Mouse (Mus musculus) hindbrain, embryonic 16.5 days (tissue): ENCODE data around the gene A030014E15Rik. TPM values are rescaled to one million over a fixed set of nuclear protein-coding genes. Genes with fewer than 3 reads are reported as not detected.
"Not testable (repeated sequence)": the region's sequence is repeated elsewhere in the genome, so short reads cannot be mapped to it uniquely, and the experiment has no call there.

ENCODE experiments used
- ATAC-seq: fragments of 200-750 bp; cut with Nextera tagmentation; 2 replicates; pipeline ENCODE4 v1.8.0; 2017; ENCODE audit warnings: moderate TSS enrichment, moderate library complexity
- H3K27ac ChIP-seq: fragments of 300-500 bp; sonication (generic); 2 replicates; pipeline ENCODE4 v1.5.1; 2014; ENCODE audit warnings: low read depth, mild to moderate bottlenecking, control low read depth, low read length, moderate library complexity
- H3K27me3 ChIP-seq: fragments of 300-500 bp; sonication (generic); replicated peaks from 2 replicates; pipeline ENCODE4 v1.6.1; 2014; ENCODE audit warnings: low read length; ENCODE audit not compliant: control insufficient read depth, insufficient read depth
- H3K36me3 ChIP-seq: fragments of 300-500 bp; sonication (generic); 2 replicates; pipeline ENCODE4 v1.6.1; 2014; ENCODE audit warnings: mild to moderate bottlenecking, low read length, moderate library complexity, mixed read lengths; ENCODE audit not compliant: control insufficient read depth, insufficient read depth
- H3K4me1 ChIP-seq: fragments of 300-500 bp; sonication (generic); 2 replicates; pipeline ENCODE4 v1.6.1; 2014; ENCODE audit warnings: low read depth, low read length; ENCODE audit not compliant: control insufficient read depth, insufficient read depth
- H3K4me2 ChIP-seq: fragments of 300-500 bp; sonication (generic); 2 replicates; pipeline ENCODE4 v1.6.1; 2014; ENCODE audit warnings: mild to moderate bottlenecking, low read length, control low read depth, moderate library complexity
- H3K4me3 ChIP-seq: fragments of 300-500 bp; sonication (generic); 2 replicates; pipeline ENCODE4 v1.5.1; 2014; ENCODE audit warnings: mild to moderate bottlenecking, low read length, control low read depth, moderate library complexity
- H3K9ac ChIP-seq: fragments of 300-500 bp; sonication (generic); 2 replicates; pipeline ENCODE4 v1.6.1; 2014; ENCODE audit warnings: low read depth, mild to moderate bottlenecking, control low read depth, low read length, moderate library complexity
- H3K9me3 ChIP-seq: fragments of 300-500 bp; sonication (generic); 2 replicates; pipeline ENCODE4 v1.6.1; 2014; ENCODE audit warnings: mild to moderate bottlenecking, low read length, moderate library complexity; ENCODE audit not compliant: control insufficient read depth
- WGBS: fragments of 180-500 bp; shearing (Covaris S2); extraction: QIAGEN DNeasy Blood & Tissue Kit; methylation state at CpG from one replicate; pipeline ENCODE4 v1.1.7; 2014; 5-methylcytosine and 5-hydroxymethylcytosine counted together
- polyA plus RNA-seq: library from polyadenylated mRNA; unstranded; fragments of >200 nt; fragmentation: Nextera tagmentation; extraction: Ambion mirVana; gene quantifications from 2 replicates; pipeline ENCODE4 v1.2.1, GENCODE M21; 2015

Gene A030014E15Rik
- not detected in 2 replicates for polyA plus RNA-seq

DNA sequence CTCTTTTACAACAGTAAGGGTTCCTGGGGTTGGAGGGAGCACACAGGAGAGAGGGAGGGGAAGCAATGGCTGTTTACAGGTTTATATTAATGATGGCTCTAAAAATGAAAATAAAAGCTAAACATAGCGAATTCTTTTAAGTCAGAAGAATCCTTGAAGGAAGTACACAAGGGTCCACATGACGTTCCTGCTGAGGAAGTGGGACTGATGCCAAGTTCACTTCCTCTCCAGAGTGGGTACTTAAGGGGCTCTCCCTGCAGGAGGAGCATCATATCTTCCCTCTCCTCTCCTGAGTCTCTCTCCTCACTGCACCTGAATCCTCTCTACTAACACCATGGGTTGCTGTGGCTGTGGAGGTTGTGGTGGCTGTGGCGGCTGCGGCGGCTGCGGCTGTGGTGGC, at the start of gene A030014E15Rik:
Gene A030014E15Rik (plus strand): TSS at position 268 of the 400 bp plus-strand sequence.
- Histone ChIP-seq H3K36me3 (no peaks in the 10 kb centered on the region), H3K4me3 (no peak within 1 kb of the TSS), H3K4me1 (no peaks in the 10 kb centered on the region), H3K9me3 (no peaks in the 10 kb centered on the region), H3K4me2 (no peak within 1 kb of the TSS), H3K27me3 (no peaks in the 10 kb centered on the region), H3K9ac (no peak within 1 kb of the TSS), H3K27ac (no peak within 1 kb of the TSS)
- WGBS, result 90% methylated on average over 6 of the region's 6 CpGs
- no peak for ATAC-seq

DNA sequence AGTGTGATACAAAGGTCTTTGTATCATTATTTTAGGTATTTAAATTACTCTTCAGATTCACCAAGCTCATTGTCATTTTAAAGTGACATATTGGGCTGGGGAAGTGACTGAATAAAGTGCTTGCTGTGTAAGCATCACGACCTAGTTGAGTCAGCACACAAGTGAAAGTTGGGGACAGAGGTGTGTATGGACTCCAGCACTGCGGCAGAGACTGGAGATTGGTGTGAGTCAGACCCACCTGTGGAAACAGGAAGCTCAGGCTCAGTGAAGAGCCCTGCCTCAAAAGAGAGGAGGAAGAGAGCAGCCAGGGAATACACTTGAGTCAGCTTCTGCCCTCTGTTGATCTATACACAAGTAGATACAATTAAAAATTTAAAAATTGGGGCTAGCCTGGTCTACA, 45.5 kb upstream of the A030014E15Rik start:
- no peak overlapping the region for H3K27ac ChIP-seq
- H3K36me3 ChIP-seq, result peaks cover 7% of the 10 kb centered on the region; the same call in 1 of the 2 replicates
- 75% methylated on average over 2 of the region's 2 CpGs for WGBS
- H3K4me3 ChIP-seq, result no peak overlapping the region
- ATAC-seq, result no peak
- H3K9me3 ChIP-seq, result no peaks in the 10 kb centered on the region
- H3K27me3 ChIP-seq, result no peaks in the 10 kb centered on the region
- H3K4me2 ChIP-seq, result no peak overlapping the region
- no peak overlapping the region for H3K9ac ChIP-seq
- no peaks in the 10 kb centered on the region for H3K4me1 ChIP-seq

DNA sequence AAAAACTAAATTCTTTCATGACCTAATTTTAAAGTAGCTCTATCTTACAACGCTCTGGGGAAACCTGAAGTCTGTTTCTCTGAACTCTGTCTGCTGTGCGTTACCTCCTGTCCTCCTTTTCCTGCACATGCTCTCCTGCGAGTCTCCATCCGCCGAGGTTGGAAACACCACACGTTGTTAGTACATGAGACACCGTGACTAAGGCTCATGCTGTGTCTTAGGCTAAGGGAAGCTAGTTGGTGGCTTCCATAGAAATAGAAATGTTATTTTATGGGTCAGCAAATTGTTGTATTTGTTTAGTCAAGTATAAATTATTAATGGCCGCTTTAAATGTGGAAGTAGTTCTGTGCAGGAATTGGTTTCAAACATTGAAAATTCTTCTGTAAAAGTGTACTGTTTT, 44.5 kb upstream of the A030014E15Rik start:
- 54% methylated on average over 8 of the region's 8 CpGs for WGBS
- H3K4me3 ChIP-seq, result no peak overlapping the region
- H3K4me1 ChIP-seq, result no peaks in the 10 kb centered on the region
- H3K4me2 ChIP-seq, result no peak overlapping the region
- H3K27ac ChIP-seq, result no peak overlapping the region
- H3K36me3 ChIP-seq, result peaks cover 7% of the 10 kb centered on the region; the same call in 1 of the 2 replicates
- H3K9ac ChIP-seq, result no peak overlapping the region
- no peaks in the 10 kb centered on the region for H3K27me3 ChIP-seq
- no peak for ATAC-seq
- no peaks in the 10 kb centered on the region for H3K9me3 ChIP-seq

DNA sequence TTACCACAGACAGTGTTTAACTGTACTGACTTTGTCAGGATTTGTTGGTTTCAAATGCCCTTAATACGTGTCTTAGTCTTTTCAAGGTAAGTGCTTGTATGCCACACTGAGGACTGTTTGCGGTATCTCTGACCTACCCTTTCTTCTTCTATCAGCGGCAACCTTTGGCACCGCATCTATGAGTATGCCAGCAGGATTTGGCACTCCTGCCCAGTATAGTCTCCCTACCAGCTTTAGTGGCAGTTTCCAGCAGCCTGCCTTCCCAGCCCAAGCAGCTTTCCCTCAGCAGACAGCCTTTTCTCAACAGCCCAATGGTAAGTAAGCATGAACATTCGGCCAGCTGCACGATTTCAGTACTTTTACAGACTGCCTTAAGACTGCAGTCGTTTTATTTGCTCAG, 31.4 kb upstream of the A030014E15Rik start:
- no peak overlapping the region for H3K27ac ChIP-seq
- H3K9ac ChIP-seq, result no peak overlapping the region
- 95% methylated on average over 7 of the region's 7 CpGs for WGBS
- H3K4me1 ChIP-seq, result no peaks in the 10 kb centered on the region
- no peaks in the 10 kb centered on the region for H3K27me3 ChIP-seq
- no peak overlapping the region for H3K4me2 ChIP-seq
- H3K4me3 ChIP-seq, result no peak overlapping the region
- no peaks in the 10 kb centered on the region for H3K9me3 ChIP-seq
- ATAC-seq, result no peak
- peaks cover 16% of the 10 kb centered on the region for H3K36me3 ChIP-seq

DNA sequence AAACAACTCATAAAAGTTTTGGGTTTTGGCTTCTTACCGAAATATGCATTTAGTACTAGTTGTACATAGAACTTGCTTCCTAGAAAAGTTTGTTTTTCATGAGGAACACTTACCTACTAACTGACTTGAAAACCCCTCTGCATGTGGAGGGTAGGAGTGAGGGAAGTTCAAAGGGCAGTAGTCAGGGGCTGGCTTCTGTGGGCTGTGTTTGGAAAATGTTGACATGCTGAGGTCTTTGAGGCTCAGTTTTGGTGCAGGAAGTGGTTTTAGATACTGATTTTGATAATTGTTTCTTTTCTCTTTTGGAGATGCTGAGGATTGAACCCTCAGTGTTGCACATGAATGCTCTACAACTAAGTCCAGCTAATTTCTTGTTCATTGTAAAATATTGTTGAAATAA, 24.1 kb upstream of the A030014E15Rik start:
- Histone ChIP-seq H3K4me3 (no peak overlapping the region), H3K27me3 (no peaks in the 10 kb centered on the region), H3K36me3 (peaks cover 12% of the 10 kb centered on the region), H3K4me2 (no peak overlapping the region), H3K27ac (no peak overlapping the region), H3K9me3 (no peaks in the 10 kb centered on the region), H3K4me1 (no peaks in the 10 kb centered on the region), H3K9ac (no peak overlapping the region)
- WGBS, result 100% methylated on average over 1 of the region's 1 CpGs
- ATAC-seq, result no peak

DNA sequence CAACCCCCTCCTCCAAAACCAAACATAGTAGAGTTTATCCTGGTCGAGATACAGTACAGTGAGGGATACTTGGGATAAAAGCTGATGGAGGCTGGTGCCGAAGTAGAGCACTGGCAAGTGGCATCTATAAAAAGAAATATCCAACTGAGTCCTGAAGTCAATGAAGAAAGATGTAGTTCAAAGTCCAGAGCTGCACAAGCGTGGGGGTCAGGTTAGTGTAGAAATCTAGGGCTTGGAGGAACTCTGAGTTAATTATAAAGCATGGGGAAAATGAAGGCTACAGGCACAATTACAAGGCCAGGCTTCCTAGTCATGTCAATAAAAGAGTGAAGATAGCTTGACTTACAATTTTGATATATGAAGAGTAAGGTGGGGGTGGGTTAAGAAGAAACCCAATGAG, 23.5 kb upstream of the A030014E15Rik start:
- H3K9me3 ChIP-seq, result no peaks in the 10 kb centered on the region
- no peak overlapping the region for H3K4me2 ChIP-seq
- peaks cover 12% of the 10 kb centered on the region for H3K36me3 ChIP-seq
- H3K4me3 ChIP-seq, result no peak overlapping the region
- H3K9ac ChIP-seq, result no peak overlapping the region
- H3K27me3 ChIP-seq, result no peaks in the 10 kb centered on the region
- ATAC-seq, result no peak
- 94% methylated on average over 3 of the region's 3 CpGs for WGBS
- no peak overlapping the region for H3K27ac ChIP-seq
- H3K4me1 ChIP-seq, result no peaks in the 10 kb centered on the region

DNA sequence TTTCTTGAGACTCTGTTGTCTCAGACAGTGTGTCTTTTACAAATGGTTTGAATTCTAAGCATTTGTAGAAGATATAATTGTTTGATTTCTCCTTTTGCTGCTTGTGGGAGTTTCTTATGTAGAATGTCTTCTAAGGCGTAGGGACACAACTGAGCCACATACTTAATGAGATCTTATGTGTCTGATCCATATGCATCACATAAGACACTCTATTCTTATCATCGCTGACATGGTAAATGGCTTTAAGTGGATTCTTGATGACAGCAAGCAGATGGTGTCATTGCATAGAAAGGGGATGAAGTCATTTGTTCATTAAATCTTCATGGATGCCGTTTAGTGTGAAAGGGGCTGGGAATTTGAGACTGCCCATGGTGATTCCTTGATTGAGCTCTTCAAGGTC, 18.8 kb upstream of the A030014E15Rik start:
- Histone ChIP-seq H3K9ac (no peak overlapping the region), H3K36me3 (peaks cover 8% of the 10 kb centered on the region), H3K4me3 (no peak overlapping the region), H3K4me1 (no peaks in the 10 kb centered on the region), H3K4me2 (no peak overlapping the region), H3K27ac (no peak overlapping the region), H3K27me3 (no peaks in the 10 kb centered on the region), H3K9me3 (no peaks in the 10 kb centered on the region)
- ATAC-seq, result no peak
- 62% methylated on average over 3 of the region's 3 CpGs for WGBS

DNA sequence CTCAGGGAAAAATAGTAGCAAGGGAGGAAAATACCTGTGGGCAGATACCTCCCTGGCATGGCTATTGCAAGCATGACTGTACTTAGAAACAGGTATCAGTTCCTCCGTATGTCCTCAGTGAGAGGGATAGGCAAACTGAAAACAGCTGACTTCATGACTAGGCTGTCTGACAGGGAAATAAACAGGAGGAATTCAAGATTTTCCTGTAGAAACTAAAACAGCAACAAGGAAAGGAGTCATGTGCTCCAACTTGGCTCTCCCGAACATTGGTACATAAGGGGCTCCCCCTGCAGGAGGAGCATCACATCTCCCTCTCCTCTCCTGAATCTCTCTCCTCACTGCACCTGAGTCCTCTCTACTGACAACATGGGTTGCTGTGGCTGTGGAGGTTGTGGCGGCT, 11.7 kb upstream of the A030014E15Rik start, which contains the start of gene A030005L19Rik:
Gene A030005L19Rik (plus strand): TSS at position 301 of the 400 bp plus-strand sequence.
- ATAC-seq, result no peak
- Histone ChIP-seq H3K4me3 (no peak within 1 kb of the TSS), H3K9ac (no peak within 1 kb of the TSS), H3K4me1 (no peaks in the 10 kb centered on the region), H3K9me3 (no peaks in the 10 kb centered on the region), H3K36me3 (no peaks in the 10 kb centered on the region), H3K4me2 (no peak within 1 kb of the TSS), H3K27me3 (no peaks in the 10 kb centered on the region), H3K27ac (no peak within 1 kb of the TSS)
- WGBS, result 89% methylated on average over 3 of the region's 3 CpGs

DNA sequence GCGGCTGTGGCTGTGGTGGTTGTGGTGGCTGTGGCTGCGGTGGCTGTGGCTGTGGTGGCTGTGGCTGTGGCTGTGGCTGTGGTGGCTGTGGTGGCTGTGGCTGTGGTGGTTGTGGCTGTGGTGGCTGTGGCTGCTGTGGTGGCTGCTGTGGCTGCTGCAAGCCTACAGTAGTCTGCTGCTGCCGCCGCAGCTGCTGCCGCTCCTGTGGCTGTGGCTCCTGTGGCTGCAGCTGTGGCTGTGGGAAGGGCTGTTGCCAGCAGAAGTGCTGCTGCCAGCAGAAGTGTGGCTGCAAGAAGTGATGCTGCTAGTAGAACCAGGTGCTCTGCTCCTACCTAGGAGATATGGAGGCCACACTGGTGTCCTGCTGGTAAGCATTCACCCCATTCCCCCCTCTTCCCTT, 11.3 kb upstream of the A030014E15Rik start:
- H3K36me3 ChIP-seq, H3K9me3 ChIP-seq, H3K4me3 ChIP-seq, H3K9ac ChIP-seq, ATAC-seq, H3K27me3 ChIP-seq, H3K4me2 ChIP-seq, H3K4me1 ChIP-seq, H3K27ac ChIP-seq: not testable (repeated sequence)
- 94% methylated on average over 5 of the region's 5 CpGs for WGBS

DNA sequence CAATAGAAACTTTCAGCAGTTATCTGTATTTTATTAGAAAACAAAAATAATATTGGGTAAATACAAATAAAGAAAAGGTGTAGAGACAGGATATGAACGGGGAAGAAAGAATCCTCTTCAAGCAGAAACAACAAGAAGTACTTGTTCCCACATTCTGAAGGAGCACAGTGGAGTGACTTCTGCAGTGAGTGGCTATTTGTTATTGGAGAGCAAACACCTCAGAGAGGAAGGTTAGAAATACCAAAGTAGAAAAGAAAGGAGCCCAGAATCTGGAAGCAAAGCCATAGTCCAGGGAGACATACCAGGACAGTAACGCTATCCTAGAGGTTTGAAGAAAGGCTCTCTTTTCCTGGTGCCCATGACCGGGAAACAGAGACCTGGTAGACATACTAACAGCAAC, 5.8 kb downstream of the A030014E15Rik start:
- not testable (repeated sequence) for H3K4me1 ChIP-seq, H3K9ac ChIP-seq, ATAC-seq, H3K4me3 ChIP-seq, H3K4me2 ChIP-seq, H3K9me3 ChIP-seq, H3K27me3 ChIP-seq, H3K27ac ChIP-seq, H3K36me3 ChIP-seq
- WGBS, result 85% methylated on average over 1 of the region's 3 CpGs
